Mouse (Mus musculus): ENCODE data around the gene Capn12. TPM values are rescaled to one million over a fixed set of nuclear protein-coding genes. Genes with fewer than 3 reads are reported as not detected.
"Not testable (repeated sequence)": the region's sequence is repeated elsewhere in the genome, so short reads cannot be mapped to it uniquely, and the experiment has no call there.

Gene Capn12
- total RNA-seq, 2 experiments from 2014 or later: 0.10 TPM; not detected in 1

GRCm38 (mm10) chr7:28877856-28878255 lies 3.4 kb upstream of the Capn12 start:
- no peak for DNase-seq

GRCm38 (mm10) chr7:28879606-28880005 lies 1.6 kb upstream of the Capn12 start:
- no peak for DNase-seq

GRCm38 (mm10) chr7:28880554-28880953 lies 668 bp upstream of the Capn12 start:
- DNase-seq: no peak

GRCm38 (mm10) chr7:28883039-28883438 lies 1.8 kb downstream of the Capn12 start:
- no peak for DNase-seq

- DNase-seq: not testable (repeated sequence)
These were observed 2.5 kb downstream of the Capn12 start for GRCm38 (mm10) chr7:28883704-28884103.

GRCm38 (mm10) chr7:28886486-28886885 lies 5.3 kb downstream of the Capn12 start:
- no peak for DNase-seq

GRCm38 (mm10) chr7:28888701-28889161 lies 7.5 kb downstream of the Capn12 start:
- no peak for DNase-seq

GRCm38 (mm10) chr7:28892601-28893000 lies 11.4 kb downstream of the Capn12 start:
- no peak for DNase-seq

- DNase-seq: no peak
These were observed 12.5 kb downstream of the Capn12 start for GRCm38 (mm10) chr7:28893643-28894265.

- DNase-seq: no peak
These were observed 13.7 kb downstream of the Capn12 start for GRCm38 (mm10) chr7:28894942-28895341.

GRCm38 (mm10) chr7:28897661-28898060 lies 16.4 kb downstream of the Capn12 start:
- no peak for DNase-seq

- no peak for DNase-seq
These were observed 18.8 kb downstream of the Capn12 start for GRCm38 (mm10) chr7:28899972-28900371.

GRCm38 (mm10) chr7:28901311-28902125 lies 20.3 kb downstream of the Capn12 start:
- peak; percentile 42 for DNase-seq

- DNase-seq: no peak
These were observed 21.0 kb downstream of the Capn12 start for GRCm38 (mm10) chr7:28902180-28902579.

GRCm38 (mm10) chr7:28902809-28903208 lies 21.6 kb downstream of the Capn12 start:
- no peak for DNase-seq

GRCm38 (mm10) chr7:28903778-28904177 lies 22.6 kb downstream of the Capn12 start:
- DNase-seq: no peak

- no peak for DNase-seq
These were observed 26.0 kb downstream of the Capn12 start for GRCm38 (mm10) chr7:28907195-28907594.

GRCm38 (mm10) chr7:28911632-28912031 lies 30.4 kb downstream of the Capn12 start:
- peak; percentile 76 for DNase-seq

- DNase-seq: no peak
These were observed 31.9 kb downstream of the Capn12 start for GRCm38 (mm10) chr7:28913171-28913570.

- no peak for DNase-seq
These were observed 35.3 kb downstream of the Capn12 start for GRCm38 (mm10) chr7:28916491-28916890.

- peak; percentile 74 for DNase-seq
These were observed 36.5 kb downstream of the Capn12 start for GRCm38 (mm10) chr7:28917503-28918426.

GRCm38 (mm10) chr7:28918540-28918939 lies 37.3 kb downstream of the Capn12 start:
- DNase-seq: no peak

Measured in gastrocnemius, postnatal 25 days (tissue).